Mouse (Mus musculus) spleen, adult 2 months (tissue): ENCODE results near the gene Galnt4. TPM values are rescaled to one million over a fixed set of nuclear protein-coding genes. Genes with fewer than 3 reads are reported as not detected.

Source experiments
- DNase-seq, 2 experiments: peaks; one replicate each; pipeline versions ENCODE4 v3.0.0 to v3.0.0-alpha.2; 2012 to 2021; ENCODE audit warnings: low spot score in 2 of 2, low read depth in 1 of 2
- H3K27ac ChIP-seq: fragments of 200-500 bp; 2 replicates; pipeline ENCODE4 v1.5.1; 2012; ENCODE audit warnings: low read length, inconsistent platforms; ENCODE audit not compliant: insufficient read depth
- H3K27me3 ChIP-seq: fragments of 200-500 bp; 2 replicates; pipeline ENCODE4 v1.6.1; 2012; ENCODE audit warnings: mild to moderate bottlenecking, moderate library complexity, low read length, inconsistent platforms; ENCODE audit not compliant: control insufficient read depth, insufficient read depth
- H3K36me3 ChIP-seq: fragments of 200-500 bp; 2 replicates; pipeline ENCODE4 v1.6.1; 2012; ENCODE audit warnings: mild to moderate bottlenecking, low read length, inconsistent platforms; ENCODE audit not compliant: control insufficient read depth, insufficient read depth
- H3K4me1 ChIP-seq: fragments of 200-500 bp; 2 replicates; pipeline ENCODE4 v1.6.1; 2011; ENCODE audit warnings: inconsistent platforms; ENCODE audit not compliant: control insufficient read depth, insufficient read depth, insufficient read length
- H3K4me3 ChIP-seq: fragments of 200-500 bp; 2 replicates; pipeline ENCODE4 v1.5.1; 2011; ENCODE audit warnings: mild to moderate bottlenecking, inconsistent platforms; ENCODE audit not compliant: insufficient read depth, insufficient read length; ENCODE audit errors: extremely low read depth
- CTCF ChIP-seq: fragments of 200-500 bp; IDR thresholded peaks from 2 replicates; pipeline ENCODE4 v1.5.1; 2011; ENCODE audit warnings: mild to moderate bottlenecking, inconsistent platforms; ENCODE audit not compliant: insufficient read depth, insufficient read length, insufficient replicate concordance; ENCODE audit errors: extremely low read depth
- POLR2A ChIP-seq: fragments of 200-500 bp; IDR thresholded peaks from 2 replicates; pipeline ENCODE4 v1.6.1; 2011; ENCODE audit warnings: low read depth, low read length, inconsistent platforms
- WGBS: fragments of 180-500 bp; shearing (Covaris S2); methylation state at CpG from one replicate; pipeline ENCODE4 v1.1.7; 2018; 5-methylcytosine and 5-hydroxymethylcytosine counted together
- polyA plus RNA-seq: library from polyadenylated mRNA; depleted of rRNA; stranded (reverse); fragments of >200 nt; gene quantifications from 2 replicates; pipeline ENCODE4 v1.2.3, GENCODE M21; 2012

Gene Galnt4
- polyA plus RNA-seq, 1 experiment, result 1.5 TPM

DNA sequence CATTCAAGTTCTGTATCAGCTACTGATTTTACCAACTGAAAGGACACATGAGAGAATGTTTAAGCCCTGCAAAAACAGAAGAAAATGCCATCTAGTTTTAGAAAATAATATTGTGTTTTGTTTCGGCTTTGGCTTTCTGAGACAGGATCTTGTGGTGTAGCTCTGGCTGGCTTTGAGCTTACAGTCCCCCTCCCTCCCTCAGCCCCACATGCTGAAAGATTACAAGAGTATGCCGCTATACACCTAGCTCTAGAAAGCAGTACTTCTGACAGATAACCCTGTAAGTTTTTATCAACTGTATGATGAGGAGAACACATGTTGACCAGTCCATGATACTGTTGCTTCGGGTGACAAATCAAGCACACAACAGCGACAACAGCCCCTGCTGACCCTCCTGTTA is 11.5 kb downstream of the Galnt4 start:
- DNase-seq, result no peak
- Histone ChIP-seq H3K4me1 (peaks cover 8% of the 10 kb centered on the region; the same call in 1 of the 2 replicates), H3K4me3 (no peak overlapping the region), H3K36me3 (no peaks in the 10 kb centered on the region), H3K27me3 (no peaks in the 10 kb centered on the region), H3K27ac (no peak overlapping the region)
- TF ChIP-seq POLR2A (no peak), CTCF (no peak)
- 80% methylated on average over 4 of the region's 4 CpGs for WGBS

DNA sequence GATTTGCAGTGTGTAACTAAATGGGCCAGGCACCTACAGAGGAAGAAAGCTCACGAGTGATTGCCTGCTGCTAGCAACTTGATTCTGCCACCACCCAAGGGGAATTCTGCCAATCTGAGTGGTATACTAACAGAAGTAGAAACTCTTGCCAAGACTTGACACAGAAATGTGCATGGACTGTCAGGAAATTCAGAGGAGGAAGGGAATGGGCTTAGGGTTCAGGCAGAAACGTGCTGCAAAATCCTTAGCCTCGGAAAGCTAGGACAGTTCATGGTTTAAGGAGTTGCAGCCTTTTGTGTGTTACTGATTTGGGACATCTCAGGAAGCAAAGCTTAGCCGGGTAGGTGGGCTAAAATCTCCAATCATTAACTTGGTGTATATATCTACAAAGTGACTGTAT is 18.3 kb downstream of the Galnt4 start, which contains the start of gene Phxr2:
Gene Phxr2 (minus strand): TSS at position 101 of the 400 bp plus-strand sequence.
- 72% methylated on average over 4 of the region's 4 CpGs for WGBS
- TF ChIP-seq POLR2A (no peak), CTCF (no peak)
- no peaks in the 10 kb centered on the region for H3K36me3 ChIP-seq
- no peak within 1 kb of the TSS for H3K4me3 ChIP-seq
- H3K4me1 ChIP-seq, result peaks cover 23% of the 10 kb centered on the region
- no peak for DNase-seq
- H3K27ac ChIP-seq, result peak within 1 kb of the TSS; percentile 93
- H3K27me3 ChIP-seq, result no peaks in the 10 kb centered on the region

DNA sequence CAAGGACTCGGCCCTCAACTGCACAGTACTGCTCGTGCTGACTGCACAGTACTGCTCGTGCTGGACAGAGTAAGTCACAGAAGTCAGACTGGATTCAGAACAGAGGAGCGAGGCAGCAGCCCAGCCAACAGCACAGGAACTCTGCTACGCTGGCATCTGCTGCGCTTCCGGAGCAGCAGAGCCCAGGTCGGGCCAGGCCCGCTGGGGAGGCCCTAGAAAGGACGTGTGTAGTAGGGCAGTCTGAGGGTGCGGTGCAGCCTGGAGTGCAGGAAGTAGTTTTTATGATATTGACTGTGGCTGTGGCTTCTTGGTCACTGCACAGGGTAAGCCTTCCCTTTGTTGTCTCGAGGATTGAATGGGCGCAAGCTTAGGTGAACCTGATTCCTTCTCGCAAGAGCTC is 19.0 kb downstream of the Galnt4 start:
- 20% methylated on average over 14 of the region's 14 CpGs for WGBS
- peak overlapping the region; percentile 93 for H3K27ac ChIP-seq
- no peaks in the 10 kb centered on the region for H3K27me3 ChIP-seq
- peak in 1 of 2 experiments; percentile 82 for DNase-seq
- peak; percentile 8; the same call in 1 of the 2 replicates for TF ChIP-seq POLR2A
- TF ChIP-seq CTCF, result no peak
- no peaks in the 10 kb centered on the region for H3K36me3 ChIP-seq
- peaks cover 28% of the 10 kb centered on the region for H3K4me1 ChIP-seq
- H3K4me3 ChIP-seq, result no peak overlapping the region

DNA sequence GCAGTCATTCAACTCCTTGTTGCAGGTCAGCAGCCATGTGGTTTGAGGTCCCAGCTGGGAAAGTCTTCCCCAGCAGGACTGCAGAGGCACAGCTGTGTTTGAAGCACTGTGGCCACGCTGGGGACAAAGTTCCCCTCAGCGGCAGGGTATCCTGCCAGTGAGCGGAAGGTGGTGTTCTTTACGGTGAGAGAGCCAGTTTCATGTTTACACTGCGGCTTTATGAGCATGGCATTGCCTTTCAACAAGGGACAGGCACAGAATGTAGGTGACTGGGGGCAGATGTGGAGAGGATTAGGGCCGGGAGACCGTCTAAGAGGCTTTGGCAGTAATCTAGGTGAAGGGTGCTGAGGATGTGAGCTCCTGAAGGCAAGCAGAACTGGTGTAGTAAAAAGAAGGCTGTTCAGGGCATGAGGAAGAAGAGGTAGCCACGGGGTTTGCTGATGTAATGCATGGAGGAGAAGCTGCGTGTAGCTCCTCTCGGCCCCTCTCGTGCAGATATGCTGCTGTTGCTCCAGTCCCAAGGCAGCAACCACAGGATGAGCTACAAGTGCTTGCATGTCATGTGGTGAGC is 19.8 kb downstream of the Galnt4 start:
- Histone ChIP-seq H3K4me3 (peak overlapping the region; percentile 22; the same call in 1 of the 2 replicates), H3K36me3 (no peaks in the 10 kb centered on the region), H3K27me3 (no peaks in the 10 kb centered on the region), H3K27ac (peak overlapping the region; percentile 93), H3K4me1 (peaks cover 35% of the 10 kb centered on the region)
- 10% methylated on average over 11 of the region's 11 CpGs for WGBS
- peak in 1 of 2 experiments; percentile 67 for DNase-seq
- TF ChIP-seq POLR2A (no peak; the same call in 1 of the 2 replicates), CTCF (no peak)

DNA sequence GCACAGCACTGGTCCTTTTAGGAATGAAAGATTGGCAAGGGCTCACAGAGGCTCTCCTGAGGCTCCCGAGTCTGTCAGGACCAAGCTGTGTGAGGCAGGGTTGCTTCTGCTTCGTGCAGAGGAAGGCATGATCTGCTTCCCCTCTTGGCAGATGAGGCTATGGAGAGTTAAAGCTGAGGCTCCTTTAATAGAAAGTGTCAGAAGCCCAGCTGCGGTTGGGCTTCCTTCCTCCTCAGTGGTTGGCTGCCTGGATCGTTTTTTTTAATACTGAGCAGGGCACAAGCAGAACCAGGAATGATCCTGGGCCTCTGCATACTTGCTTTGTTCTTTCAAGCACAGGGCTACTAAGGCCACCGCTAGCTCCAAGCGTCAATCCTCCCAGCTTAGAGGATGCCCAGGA is 22.7 kb downstream of the Galnt4 start:
- peak in 1 of 2 experiments; percentile 43 for DNase-seq
- no peaks in the 10 kb centered on the region for H3K27me3 ChIP-seq
- H3K4me1 ChIP-seq, result peaks cover 43% of the 10 kb centered on the region
- no peak for TF ChIP-seq CTCF
- TF ChIP-seq POLR2A, result no peak
- H3K36me3 ChIP-seq, result no peaks in the 10 kb centered on the region
- H3K27ac ChIP-seq, result peak overlapping the region; percentile 65
- H3K4me3 ChIP-seq, result peak overlapping the region; percentile 34; the same call in 1 of the 2 replicates
- 13% methylated on average over 6 of the region's 6 CpGs for WGBS

DNA sequence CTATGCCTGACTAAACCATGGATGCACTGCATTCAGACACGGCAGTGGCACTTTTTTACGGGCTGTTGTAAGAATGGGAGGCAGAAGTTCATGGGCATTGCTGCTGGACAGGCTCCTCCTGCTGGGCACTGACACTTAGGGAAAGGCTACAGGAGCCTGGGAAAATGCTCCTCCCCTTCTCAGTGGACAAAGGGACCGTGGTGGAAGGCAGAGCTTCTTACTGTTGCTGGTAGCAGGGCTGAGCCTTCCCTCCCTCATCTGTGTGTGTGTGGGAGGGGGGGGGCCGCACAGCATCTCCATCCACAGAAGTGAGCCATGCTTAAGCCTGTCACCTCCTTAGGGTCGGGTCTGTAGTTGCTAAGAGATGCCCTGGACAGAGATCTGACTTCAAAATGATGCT is 23.3 kb downstream of the Galnt4 start:
- Histone ChIP-seq H3K4me1 (peaks cover 42% of the 10 kb centered on the region), H3K27ac (peak overlapping the region; percentile 65), H3K36me3 (no peaks in the 10 kb centered on the region), H3K27me3 (no peaks in the 10 kb centered on the region), H3K4me3 (peak overlapping the region; percentile 14; the same call in 1 of the 2 replicates)
- TF ChIP-seq CTCF, result no peak
- no peak for DNase-seq
- 43% methylated on average over 5 of the region's 5 CpGs for WGBS

DNA sequence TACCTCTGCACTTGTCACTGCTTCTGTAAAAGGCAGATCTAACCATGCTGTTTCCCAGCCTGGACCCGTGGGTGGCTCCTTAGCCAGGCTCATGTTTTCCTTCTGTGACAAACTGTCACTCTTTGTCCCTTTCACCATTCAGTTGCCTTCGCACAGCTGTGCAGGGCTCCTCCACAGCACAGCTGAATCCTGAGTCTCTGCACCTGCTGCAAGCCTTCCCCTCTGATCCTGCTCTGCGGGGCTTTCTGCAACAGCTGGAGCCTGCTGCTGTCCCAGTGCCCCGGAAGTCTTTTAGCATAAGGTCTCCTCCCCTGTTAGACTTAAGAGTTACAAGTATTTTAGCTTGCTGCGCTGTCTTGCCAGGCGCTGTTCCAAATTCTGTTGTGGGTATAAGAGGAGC is 24.2 kb downstream of the Galnt4 start:
- Histone ChIP-seq H3K36me3 (no peaks in the 10 kb centered on the region; the same call in 1 of the 2 replicates), H3K27ac (peak overlapping the region; percentile 68), H3K4me3 (peak overlapping the region; percentile 19; the same call in 1 of the 2 replicates), H3K27me3 (no peaks in the 10 kb centered on the region), H3K4me1 (peaks cover 38% of the 10 kb centered on the region)
- TF ChIP-seq POLR2A, result no peak
- no peak for TF ChIP-seq CTCF
- WGBS, result 18% methylated on average over 6 of the region's 6 CpGs
- no peak for DNase-seq
